Mouse (Mus musculus) erythroid progenitor cell, adult 5-6 weeks (primary cell): Measurements from ENCODE around the gene Tfap4. TPM values are rescaled to one million over a fixed set of nuclear protein-coding genes. Genes with fewer than 3 reads are reported as not detected.
"Not testable (repeated sequence)": the region's sequence is repeated elsewhere in the genome, so short reads cannot be mapped to it uniquely, and the experiment has no call there.

Experiments used
- ATAC-seq: replicated peaks from 2 replicates; pipeline ENCODE4 v1.8.0; 2016; ENCODE audit warnings: moderate number of reproducible peaks, mild to moderate bottlenecking, moderate TSS enrichment, inconsistent platforms; ENCODE audit not compliant: poor library complexity, low FRiP score, severe bottlenecking
- total RNA-seq, 2 experiments: library from RNA; stranded (forward) in 1 of 2; stranded (reverse) in 1 of 2; fragments of 150-400 nt in 1 of 2; fragments of 186-747, 209-891 nt in 1 of 2; gene quantifications; 2 replicates each; pipeline versions ENCODE4 v1.2.3 to v1.2.4; 2015 to 2017; ENCODE audit warnings: low replicate concordance in 2 of 2

The Tfap4 gene
- total RNA-seq, 2 experiments from 2014 or later = 2.7 to 4.6 TPM

DNA sequence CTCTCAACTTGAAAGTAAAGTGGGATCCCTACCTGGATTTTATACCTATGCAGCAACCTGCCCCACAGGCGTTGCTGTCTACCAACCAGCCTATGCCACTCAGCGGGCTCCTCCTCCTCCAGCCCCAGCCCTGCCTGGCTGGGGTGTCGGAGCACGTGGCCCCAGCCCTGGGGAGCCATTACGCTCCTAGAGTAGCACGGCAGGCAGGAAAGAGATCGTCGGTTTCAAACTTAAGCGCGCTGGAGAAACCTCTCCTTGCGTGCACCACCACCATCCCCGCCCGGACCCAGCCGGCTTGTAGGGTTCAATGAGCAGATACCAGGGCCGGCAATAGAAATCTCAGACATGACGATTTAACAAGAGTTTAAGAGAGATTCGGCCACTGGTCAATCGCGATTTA, 1.7 kb downstream of the Tfap4 start:
- peak; percentile 58 for ATAC-seq

DNA sequence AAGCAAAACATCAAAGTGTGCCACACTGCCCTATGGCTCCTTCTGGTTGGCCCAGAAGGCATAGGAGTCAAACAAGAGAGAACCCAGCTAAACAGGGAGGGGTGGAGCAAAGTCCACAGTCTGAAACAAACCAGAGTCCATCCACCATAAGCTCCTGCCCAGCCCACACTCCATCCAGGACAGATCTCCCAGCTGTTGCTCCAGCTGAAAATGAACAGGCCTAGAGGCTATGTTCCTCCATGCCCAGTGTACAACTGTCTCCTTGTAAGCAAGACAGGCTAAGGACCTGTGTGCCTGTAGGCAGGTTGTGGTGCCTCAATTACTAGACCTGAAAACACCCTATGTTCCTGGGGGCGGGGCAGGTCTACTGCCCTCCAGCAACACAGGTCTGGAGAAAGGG, 2.6 kb downstream of the Tfap4 start:
- ATAC-seq = no peak

DNA sequence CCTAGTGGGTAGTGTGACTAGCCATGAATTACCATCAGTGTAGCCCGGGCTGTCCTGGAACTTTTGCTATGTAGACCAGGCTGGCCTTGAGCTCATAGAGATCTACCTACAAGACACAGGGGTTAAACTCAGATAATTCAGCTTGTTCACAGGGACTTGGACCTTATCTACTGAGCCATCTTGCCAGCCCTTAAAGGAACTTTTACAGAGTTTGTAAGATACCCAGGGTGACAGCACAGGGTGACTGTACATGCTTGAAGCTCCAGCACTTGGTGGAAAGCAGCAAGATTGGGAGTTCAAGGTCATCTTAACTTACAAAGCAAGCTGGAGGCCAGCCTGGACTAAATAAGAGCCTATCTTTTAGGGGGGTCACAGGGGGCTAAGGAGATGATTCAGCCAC, 4.1 kb downstream of the Tfap4 start:
- no peak for ATAC-seq

DNA sequence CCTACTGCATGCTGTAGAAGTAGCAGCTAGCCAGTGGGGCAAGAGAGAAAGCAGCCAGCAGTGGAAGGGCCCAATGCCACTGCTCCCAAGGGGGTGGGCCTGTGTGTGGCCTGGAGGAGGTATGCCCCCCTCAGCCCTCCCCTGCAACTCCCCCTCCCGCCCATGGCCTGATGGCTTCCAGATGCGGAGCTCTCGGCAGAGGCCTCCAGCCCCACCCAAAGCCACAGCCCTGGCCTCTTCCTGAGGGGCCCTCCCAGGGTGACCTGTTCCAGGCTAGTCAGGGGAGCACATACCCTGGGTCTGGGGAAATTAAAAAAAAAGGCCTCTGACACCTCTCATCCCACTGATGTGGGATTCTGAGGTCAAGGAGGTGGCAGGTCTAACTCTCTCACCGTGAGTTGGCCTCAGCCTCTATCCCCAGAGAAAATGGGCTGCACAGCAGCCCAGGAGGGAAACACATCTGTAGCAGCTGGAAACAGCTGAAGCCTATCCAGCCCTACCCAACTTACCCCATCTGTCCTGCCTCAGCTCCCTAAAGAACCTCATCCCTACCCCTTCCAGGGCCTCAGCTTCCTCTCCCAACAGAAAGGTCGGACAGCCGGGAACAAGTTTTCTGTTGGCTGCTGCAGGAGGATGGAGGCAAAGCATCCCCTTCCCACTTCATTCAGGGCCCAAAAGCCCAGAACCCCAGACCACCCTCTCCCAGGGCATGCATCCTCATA, 6.7 kb downstream of the Tfap4 start:
- 0 out of 2 replicates have a peak, but pooled peaks have one; percentile 35 for ATAC-seq

DNA sequence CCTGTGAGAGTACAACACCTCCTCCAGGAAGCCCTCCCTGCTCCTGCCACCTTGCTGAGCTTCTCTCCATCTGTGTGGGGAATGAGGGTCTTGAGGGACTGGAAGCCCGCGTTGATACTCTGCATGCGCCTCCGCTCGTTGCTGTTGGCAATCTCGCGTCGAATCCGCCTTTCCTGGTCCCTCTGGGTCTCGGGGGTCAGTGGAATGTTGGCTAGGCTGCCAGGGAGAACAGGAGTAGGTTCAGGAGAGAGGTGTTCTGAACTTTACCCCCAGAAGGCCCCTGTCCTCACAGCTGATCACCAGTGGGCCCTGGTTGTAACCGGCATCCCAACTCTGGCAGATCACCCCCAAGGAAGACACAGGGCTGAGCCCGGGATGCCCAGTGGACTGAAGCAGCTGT, 7.8 kb downstream of the Tfap4 start:
- no peak for ATAC-seq

DNA sequence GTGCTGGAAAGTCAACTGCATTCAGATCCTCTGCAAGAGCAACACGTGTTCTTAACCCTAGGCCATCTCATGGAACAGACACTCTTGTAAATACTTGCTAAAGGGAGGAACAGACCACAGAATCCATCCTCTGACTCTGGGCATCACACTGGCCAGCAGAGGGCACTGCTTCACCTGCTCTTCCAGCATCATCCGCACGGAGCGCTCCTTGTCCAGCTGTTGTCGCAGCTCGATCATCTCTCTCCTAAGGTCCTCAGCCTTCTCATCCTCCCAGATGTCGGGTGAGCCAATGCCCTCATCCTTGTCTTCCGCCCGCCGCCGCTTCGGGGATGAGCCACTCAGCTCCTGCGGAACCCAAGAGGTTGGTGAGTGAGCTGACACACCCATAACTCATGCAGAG, 8.6 kb downstream of the Tfap4 start:
- ATAC-seq = peak; percentile 75; the same call in 1 of the 2 replicates

DNA sequence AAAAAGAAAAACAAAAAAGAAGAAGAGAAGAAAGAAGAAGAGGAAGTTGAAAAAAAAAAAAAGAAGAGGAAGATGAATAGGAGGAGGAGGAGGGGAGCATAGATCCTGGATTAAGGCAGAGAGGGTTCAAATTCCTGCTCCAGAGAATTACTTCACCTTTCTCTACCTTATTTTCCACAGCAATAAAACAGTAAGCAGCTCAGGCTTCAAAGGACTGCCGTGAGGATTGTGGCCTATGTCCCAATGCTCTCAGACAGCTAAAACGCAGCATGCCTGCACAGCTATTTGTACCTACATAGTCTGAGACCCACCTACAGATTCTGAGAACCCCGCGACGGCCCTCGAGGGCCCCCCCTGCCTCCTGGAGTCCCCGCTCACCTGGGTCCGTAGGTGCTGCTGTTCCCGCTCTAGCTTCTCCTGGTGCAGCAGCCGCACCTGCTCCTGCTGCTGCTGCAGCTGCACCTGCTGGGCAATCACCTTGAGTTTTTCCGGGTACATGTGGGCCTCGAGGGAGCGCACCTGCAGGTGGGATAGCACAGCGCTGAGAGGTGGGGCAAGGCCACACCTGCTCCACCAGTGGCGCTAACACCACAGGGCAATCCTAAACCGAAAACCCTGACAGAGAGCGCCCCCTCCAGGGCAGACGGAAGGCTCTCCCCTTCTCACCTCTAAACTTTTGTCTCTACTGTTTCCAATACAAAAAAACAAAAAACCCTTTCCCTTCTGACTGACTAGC, 10.5 kb downstream of the Tfap4 start:
- no peak for ATAC-seq

DNA sequence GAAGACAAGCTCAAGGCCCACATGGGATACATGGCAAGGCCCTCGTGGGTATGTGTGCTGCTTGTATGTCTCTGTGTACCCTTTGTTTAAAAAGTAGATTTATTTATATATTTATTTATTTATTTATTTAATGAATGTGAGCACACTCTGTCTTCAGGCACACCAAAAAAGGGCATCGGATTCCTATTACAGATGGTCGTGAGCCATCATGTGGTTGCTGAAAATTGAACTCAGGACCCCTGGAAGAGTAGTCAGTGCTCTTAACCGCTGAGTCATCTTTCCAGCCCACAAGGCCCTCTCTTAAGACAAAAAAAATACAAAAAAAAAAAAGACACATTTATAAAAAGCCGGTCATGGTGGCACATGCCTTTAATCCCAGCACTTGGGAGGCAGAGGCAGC, 12.0 kb downstream of the Tfap4 start:
- ATAC-seq = no peak

DNA sequence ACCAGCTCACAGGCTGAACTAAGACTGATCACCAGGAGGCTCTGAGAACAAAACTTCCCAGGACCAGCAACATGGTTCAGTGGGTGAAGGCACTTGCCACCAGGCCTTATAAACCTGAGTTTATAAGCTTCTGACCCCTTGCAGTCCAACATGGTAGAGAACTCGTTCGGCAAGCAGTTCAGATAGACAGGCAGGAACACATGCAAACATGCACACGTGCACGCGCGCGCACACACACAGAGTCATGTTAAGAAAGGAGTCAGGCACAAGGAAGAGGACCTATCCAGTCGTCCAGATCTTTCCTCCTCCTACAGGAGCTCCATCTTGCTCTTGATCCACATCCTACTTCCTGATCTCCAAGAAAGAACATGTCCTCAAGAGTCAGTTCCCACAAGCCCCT, 12.8 kb downstream of the Tfap4 start:
- ATAC-seq = no peak

DNA sequence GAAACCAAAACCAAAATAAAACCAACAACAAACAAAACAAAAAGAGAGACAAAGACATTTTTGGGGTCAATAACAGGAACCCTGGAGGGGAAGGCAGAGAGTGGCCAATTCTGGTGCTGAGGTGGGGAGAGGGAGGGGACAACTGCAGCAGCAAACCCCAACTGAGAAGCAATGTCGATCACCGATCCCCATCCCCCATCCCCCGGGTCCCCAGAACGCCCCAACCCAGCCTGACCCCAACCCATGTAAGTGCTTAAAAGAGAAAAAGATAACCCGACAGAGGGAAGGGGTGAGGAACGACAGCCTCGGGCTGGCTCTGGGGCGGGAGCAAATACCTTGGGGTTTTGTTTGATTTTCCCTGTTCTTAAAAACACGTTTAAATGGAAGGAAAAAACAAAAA, 14.8 kb downstream of the Tfap4 start:
- ATAC-seq = no peak

DNA sequence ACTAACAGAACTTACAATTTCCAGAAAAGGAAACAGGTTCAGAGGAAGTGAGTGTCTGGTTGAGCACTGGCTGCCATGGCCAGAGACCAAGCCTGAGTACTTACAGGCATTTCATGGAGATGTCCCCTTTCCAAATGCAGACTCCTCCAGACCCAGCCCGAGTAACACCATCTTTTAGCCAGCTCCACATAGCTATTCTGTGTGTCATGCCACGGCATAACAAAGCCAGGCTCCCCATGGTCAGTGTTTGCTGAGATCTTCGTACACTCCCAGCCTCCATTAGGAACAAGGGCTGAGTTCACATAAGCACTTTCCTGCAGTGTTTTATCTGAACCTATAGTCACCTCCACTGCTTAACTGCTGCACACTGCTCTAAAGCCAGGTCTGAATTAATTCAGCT, 16.4 kb downstream of the Tfap4 start:
- ATAC-seq = no peak

DNA sequence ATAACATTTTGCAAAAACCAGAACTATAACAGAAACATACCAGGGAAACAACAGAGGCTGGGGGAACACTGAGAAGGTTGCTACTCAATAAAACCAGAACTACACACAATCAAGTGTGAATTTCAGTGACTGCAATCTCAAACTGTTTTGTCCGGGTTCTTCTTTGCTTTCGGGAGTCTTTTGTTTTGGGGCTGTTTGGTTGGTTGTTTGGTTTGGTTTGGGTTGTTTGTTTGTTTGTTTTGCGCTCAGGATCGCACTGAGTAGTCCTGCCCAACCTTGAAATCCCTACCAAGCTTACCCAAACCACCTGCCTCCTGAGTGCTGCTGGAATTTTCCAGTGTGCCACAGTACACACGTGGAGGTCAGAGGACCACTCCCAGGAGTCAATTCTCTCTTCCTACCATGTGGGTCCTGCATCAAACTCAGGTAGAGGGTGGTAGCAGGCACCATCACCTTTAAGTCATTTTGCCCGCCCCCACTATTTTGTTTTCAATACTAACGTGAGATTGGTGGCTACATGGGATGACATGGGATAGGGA, 17.3 kb downstream of the Tfap4 start:
- no peak; the same call in 1 of the 2 replicates for ATAC-seq

DNA sequence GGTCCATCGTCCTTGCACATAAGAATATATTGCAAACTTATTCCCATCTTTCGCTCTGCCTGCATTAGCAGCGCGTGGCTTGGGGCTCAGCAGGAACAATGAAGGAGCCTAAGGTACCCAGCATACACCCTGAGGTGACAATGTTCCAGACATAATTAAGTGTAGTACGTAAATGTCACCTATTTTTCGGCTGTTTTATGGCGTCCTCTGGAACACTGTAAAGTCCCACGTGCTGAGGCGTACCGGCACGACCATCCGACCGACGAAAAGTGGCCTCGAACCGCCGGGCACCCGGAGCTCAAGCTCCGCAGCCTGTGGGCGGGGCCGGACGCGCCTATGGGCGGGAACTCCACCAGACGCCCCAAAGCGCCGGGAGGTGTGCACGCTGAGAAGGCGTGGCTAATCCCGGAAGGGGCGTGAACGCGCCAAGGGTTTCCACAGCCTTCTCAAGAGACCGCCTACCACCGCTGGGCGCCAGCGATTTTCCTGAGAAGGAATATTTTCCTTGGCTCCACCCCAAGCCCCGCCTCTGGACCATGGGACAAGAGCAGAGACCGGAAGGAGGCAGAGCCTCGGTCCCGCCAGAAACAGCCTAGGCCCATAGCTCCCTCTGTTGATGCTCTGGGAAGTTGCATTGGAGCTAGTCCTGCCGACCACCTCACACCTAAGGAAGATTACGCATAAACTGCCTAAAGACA, 18.0 kb downstream of the Tfap4 start, which contains the start of gene Srl:
Gene Srl, minus strand, starts transcription at position 316 of the 698 bp plus-strand sequence.
- ATAC-seq = peak; percentile 97

DNA sequence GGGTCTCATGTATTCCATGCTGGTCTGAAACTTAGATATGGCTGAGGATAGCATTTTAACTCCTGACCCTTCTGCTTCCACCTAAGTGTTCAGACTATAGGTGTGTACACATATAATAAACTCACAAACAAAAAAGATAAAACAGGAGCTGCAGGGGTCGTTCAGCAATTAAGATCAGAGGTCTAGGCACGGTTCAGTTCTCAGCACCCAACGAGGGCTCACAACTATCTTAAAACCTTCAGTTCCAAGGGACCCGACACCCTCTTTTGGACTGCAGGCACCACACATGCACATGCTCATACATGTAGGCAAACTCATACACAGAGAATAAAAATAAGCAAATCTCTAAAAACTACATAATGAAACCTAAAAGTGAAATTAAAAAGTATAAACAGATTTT, 18.6 kb downstream of the Tfap4 start:
- ATAC-seq = no peak

DNA sequence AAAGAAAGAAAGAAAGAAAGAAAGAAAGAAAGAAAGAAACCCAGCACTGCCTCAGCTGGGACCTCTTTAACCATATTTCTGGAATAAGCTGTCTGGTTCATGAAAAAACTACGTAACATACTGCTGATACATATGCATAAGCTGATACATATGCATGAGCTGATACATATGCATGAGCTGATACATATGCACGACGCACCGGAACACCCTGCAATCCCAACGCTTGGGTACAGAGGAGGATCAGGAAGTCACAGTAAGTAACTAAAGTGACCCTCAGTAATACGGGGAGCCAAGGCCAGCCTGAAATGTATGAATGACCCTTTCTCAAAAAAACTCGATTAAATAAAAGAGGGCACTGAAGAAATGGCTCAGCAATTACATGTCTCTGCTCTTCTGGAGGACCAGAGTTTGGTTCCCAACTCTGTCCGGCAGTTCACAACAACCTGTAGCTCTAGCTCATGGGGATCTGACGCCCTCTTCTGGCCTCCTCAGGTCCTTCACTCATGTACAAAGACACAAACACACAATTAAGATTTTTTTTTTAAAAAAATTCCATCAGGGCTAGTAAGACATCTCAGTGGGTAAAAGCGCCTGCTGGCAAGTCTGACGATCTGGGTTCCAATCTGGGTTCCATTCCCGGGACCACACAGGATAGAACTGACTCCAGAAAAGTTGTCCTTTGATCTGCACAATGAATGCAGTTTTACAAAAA, 19.4 kb downstream of the Tfap4 start:
- no peak for ATAC-seq

DNA sequence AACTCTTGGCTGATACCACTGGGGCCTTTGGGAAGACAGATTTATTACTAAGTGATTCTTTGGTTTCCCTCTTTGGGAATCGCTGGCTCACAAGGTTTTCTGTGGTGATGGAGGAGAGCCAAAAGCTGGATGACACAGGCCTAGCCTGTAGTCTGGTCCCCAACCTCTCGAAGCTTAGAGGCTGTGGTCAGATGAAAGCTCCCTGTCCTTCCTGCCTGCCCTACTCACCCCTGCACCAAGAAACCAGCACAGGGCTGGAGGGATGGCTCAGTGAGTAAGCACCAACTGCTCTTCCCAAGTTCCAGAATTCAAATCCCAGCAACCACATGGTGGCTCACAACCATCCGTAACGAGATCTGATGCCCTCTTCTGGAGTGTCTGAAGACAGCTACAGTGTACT, 20.1 kb downstream of the Tfap4 start:
- ATAC-seq = no peak

DNA sequence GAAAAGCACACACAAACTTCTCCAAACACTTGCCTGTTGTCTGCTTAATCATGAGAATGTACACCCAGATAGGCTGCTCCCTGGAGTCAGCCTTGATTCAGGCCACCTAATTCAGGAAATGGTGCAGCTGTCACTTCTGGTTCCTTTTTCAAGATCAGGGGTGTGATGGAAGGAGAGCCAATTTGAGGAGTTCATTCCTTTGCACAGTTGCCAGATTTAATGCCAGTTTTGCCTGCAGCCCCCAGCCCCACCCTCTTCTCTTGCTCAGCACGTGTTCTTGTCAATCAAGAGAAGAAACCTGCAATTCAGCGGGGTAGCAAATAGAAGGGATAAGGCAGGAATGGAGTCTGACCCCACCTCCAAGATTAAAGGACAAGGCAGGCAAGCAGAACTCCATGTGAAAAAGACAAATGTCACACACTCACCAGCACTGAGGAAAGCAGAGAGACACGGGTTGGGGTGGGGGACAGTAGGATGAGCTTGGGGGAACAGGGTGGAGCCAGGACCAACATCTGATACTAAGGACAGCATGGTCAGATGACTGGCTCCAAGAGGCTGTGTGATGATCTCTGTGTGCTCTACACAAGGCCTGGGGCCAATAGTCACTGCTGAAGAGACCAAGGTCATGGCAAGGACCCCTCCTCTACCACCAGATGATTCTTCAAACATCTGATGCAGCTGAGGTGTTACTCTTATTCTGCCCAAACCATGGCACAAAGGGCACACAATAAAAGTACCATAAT, 21.9 kb downstream of the Tfap4 start:
- no peak for ATAC-seq

DNA sequence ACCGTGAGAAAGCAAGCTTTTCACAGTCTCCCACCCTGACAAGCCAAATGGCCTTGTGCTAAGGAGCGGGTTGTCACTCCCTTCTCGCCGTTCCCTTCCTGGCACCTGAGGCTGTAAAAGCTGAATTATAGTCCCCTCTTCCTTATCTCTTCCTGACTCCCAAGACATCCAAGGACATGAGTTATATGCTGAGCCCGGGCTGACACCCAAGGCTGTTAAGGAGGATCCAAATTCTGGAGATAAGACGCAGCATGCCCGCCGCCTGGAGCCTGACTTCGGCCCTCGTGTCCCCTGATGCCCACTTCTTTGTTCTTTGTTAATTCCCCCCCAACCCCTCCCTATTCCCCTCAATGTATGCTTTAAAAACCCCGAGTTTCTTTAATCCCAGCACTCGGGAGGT, 32.3 kb downstream of the Tfap4 start:
- not testable (repeated sequence) for ATAC-seq

DNA sequence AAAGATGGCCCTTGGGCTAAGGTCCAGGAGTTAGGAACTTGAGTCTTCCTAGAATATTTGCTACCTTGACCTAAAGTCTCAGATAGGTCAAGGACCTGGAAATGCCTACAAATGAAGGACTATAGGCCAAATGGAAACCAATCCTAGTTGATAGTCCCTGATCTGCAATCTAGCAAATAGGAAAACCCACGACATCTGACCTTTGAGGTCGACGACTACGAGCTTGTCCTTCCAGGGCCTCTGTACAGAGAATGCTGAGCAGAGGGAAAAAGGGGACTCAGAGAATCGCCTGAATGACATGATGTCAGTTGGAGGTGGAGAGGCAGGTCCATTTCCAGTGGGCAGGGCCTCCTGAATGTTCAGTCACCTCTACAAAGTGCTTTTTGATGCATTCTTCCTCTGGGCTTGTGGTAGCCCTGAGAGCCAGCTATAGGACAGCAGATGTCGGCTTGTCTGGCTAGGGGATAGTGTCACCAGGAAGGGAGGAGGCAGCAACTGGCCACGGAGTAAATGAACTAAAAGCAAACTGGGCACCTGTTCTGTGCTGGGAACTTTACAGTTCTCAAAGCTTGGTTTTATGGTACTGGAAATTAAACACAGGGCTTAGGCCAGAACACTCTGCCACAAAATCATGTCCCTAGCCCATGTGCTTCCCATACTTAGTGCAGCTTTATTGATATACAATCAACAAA, 36.2 kb downstream of the Tfap4 start:
- ATAC-seq = no peak
